Mouse (Mus musculus) lung, postnatal 0 days (tissue): Measurements from ENCODE around the gene Cdh20.

Experiments used
- CTCF ChIP-seq: IDR thresholded peaks from 2 replicates; pipeline ENCODE4 v1.5.1; 2016; ENCODE audit warnings: antibody characterized with exemption, mild to moderate bottlenecking
- EP300 ChIP-seq: IDR thresholded peaks from 2 replicates; pipeline ENCODE4 v1.6.1; 2016; ENCODE audit warnings: antibody characterized with exemption, mild to moderate bottlenecking, control low read depth

- no peak for TF ChIP-seq EP300
- TF ChIP-seq CTCF = no peak
These were observed 28.8 kb downstream of the Cdh20 start for GRCm38 (mm10) chr1:104797139-104797538.
